Mouse (Mus musculus): ENCODE results near the gene Gm21244.
"Not testable (repeated sequence)": the region's sequence is repeated elsewhere in the genome, so short reads cannot be mapped to it uniquely, and the experiment has no call there.

Gene Gm21244

DNA sequence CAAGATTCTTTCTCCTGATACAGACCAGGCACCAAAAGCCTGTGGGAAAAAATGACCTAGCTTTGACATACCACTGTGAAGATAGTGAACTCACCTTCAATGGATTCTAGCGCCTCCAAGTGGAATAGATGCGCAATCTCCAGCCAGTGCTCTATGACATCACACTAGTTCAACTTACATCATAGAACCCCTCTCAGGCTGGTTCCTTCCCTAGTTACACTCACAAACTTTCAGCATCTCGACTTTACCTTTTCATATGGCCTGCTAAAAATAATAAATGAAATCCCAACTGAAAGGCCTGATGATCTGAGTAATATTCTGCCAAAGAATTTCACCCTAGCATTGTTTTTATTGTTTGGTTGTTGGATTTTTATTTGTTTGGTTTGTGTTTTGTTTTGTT, at the start of gene Gm21244:
Gene Gm21244, minus strand, starts transcription at position 101 of the 400 bp plus-strand sequence.
- not testable (repeated sequence) for DNase-seq

Data from kidney, adult 11 months (tissue).